Mouse (Mus musculus) kidney, embryonic 14.5 days (tissue): Measurements from ENCODE around the gene Btbd35f21. TPM values are rescaled to one million over a fixed set of nuclear protein-coding genes. Genes with fewer than 3 reads are reported as not detected.
"Not testable (repeated sequence)": the region's sequence is repeated elsewhere in the genome, so short reads cannot be mapped to it uniquely, and the experiment has no call there.

Experiments
- ATAC-seq: fragments of 200-750 bp; cut with Nextera tagmentation; 2 replicates; pipeline ENCODE4 v1.8.0; 2017; ENCODE audit warnings: moderate number of reproducible peaks, mild to moderate bottlenecking, moderate TSS enrichment, moderate library complexity; ENCODE audit not compliant: low FRiP score, low TSS enrichment
- H3K27ac ChIP-seq: fragments of 300-500 bp; sonication (generic); 2 replicates; pipeline ENCODE4 v1.5.1; 2014; ENCODE audit warnings: low read depth, mild to moderate bottlenecking, low read length, moderate library complexity, mixed read lengths
- H3K27me3 ChIP-seq: fragments of 300-500 bp; sonication (generic); 2 replicates; pipeline ENCODE4 v1.6.1; 2014; ENCODE audit warnings: mild to moderate bottlenecking, low read length; ENCODE audit not compliant: control insufficient read depth, insufficient read depth
- H3K36me3 ChIP-seq: fragments of 300-500 bp; sonication (generic); 2 replicates; pipeline ENCODE4 v1.6.1; 2014; ENCODE audit warnings: low read length, mixed read lengths; ENCODE audit not compliant: control insufficient read depth, insufficient read depth
- H3K4me1 ChIP-seq: fragments of 300-500 bp; sonication (generic); 2 replicates; pipeline ENCODE4 v1.6.1; 2014; ENCODE audit warnings: low read length, mixed read lengths; ENCODE audit not compliant: control insufficient read depth, insufficient read depth
- H3K4me2 ChIP-seq: fragments of 300-500 bp; sonication (generic); replicated peaks from 2 replicates; pipeline ENCODE4 v1.6.1; 2014; ENCODE audit warnings: low read depth, mild to moderate bottlenecking, low read length
- H3K4me3 ChIP-seq: fragments of 300-500 bp; sonication (generic); 2 replicates; pipeline ENCODE4 v1.5.1; 2014; ENCODE audit warnings: mild to moderate bottlenecking, low read length
- H3K9ac ChIP-seq: fragments of 300-500 bp; sonication (generic); 2 replicates; pipeline ENCODE4 v1.6.1; 2014; ENCODE audit warnings: low read depth, mild to moderate bottlenecking, low read length, moderate library complexity
- H3K9me3 ChIP-seq: fragments of 300-500 bp; sonication (generic); 2 replicates; pipeline ENCODE4 v1.6.1; 2016; ENCODE audit warnings: low read length; ENCODE audit not compliant: control insufficient read depth
- WGBS: fragments of 180-500 bp; shearing (Covaris S2); extraction: QIAGEN DNeasy Blood & Tissue Kit; methylation state at CpG from one replicate; pipeline ENCODE4 v1.1.7; 2014; 5-methylcytosine and 5-hydroxymethylcytosine counted together
- polyA plus RNA-seq: library from polyadenylated mRNA; unstranded; fragments of >200 nt; fragmentation: Nextera tagmentation; extraction: Ambion mirVana; gene quantifications from 2 replicates; pipeline ENCODE4 v1.2.1, GENCODE M21; 2014

The Btbd35f21 gene
- not detected in 2 replicates for polyA plus RNA-seq

- not testable (repeated sequence) for H3K27ac ChIP-seq, H3K9me3 ChIP-seq, H3K4me1 ChIP-seq, H3K4me2 ChIP-seq, H3K4me3 ChIP-seq, H3K9ac ChIP-seq, H3K27me3 ChIP-seq, ATAC-seq, H3K36me3 ChIP-seq
- WGBS = no CpG with 5 or more reads among the region's 2 CpGs
Observed at GRCm38 (mm10) chrX:32725809-32726208, at the start of gene Btbd35f21. Btbd35f21 (plus strand) TSS chrX:32726109.

Other genes starting within 250 kb of the Btbd35f21 start
- gene Btbd35f1, start 166.1 kb upstream of the Btbd35f21 start, polyA plus RNA-seq = not detected in 2 replicates
- not detected in 2 replicates for gene Gm5926, start 75.4 kb upstream of the Btbd35f21 start, polyA plus RNA-seq
- not detected in 2 replicates for gene Btbd35f30, start 168.5 kb downstream of the Btbd35f21 start, polyA plus RNA-seq
- gene Gm21789, start 215.7 kb downstream of the Btbd35f21 start, polyA plus RNA-seq = not detected in 2 replicates
- not detected in 2 replicates for gene Btbd35f5, start 247.8 kb downstream of the Btbd35f21 start, polyA plus RNA-seq